Mouse (Mus musculus) lung, postnatal 4 days (tissue): ENCODE data around the gene Ap4e1.

Experiments
- DNase-seq, 2 experiments: peaks; one replicate each; pipeline ENCODE4 v3.0.0; 2021

Ap4e1 gene

DNA sequence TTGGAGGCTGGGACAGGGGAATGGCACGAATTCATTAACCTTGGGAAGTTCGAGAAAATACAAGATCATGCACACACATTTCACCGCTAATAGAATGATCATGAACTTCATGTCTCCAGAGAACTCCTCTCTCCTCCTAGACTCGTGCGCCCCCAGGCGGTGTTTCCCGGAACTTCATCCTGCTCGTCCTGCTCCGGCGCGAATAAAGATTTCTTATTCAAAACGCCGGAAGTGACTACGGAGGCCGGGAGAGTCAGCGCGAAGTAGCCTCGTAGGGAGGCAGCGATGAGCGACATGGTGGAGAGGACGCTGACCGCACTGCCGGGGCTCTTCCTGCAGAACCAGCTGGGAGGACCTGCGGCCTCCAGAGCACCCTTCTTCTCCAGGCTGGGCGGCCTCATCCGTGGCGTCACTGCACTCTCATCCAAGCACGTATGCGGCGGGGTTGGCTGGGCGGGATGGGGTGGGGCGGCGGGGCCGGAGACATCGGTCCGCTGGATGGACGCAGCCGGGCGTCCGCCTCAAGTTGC is at the start of gene Ap4e1:
TSS of gene Ap4e1 (plus strand) at position 249 of the 530 bp plus-strand sequence.
- DNase-seq, result peak; percentile 93 to 97

DNA sequence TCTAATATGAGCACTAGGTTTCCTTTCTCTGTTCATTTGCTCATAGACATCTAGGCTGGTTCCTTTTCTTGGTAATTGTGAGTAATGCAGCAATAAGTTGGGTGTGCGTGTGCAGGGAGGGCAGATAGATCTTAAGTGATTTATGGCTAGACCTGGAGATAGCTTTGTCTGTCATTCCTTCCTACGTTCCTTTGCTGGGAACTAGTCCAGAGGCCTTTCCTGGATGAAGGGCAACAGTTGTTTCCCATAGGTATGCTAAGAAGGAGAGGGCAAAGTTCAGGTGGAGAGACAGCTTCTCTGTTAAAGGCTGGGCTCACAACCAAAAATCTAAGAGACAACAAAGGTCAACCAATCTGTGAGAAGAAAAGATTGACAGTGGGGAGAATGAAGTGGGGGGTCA is 46.8 kb upstream of the Ap4e1 start:
- no peak for DNase-seq

GRCm38 (mm10) chr2:126977428-126977827 is 31.1 kb upstream of the Ap4e1 start:
- DNase-seq, result no peak

GRCm38 (mm10) chr2:126983221-126983620 is 25.3 kb upstream of the Ap4e1 start:
- DNase-seq, result no peak

- no peak for DNase-seq
Observed at GRCm38 (mm10) chr2:126989919-126990318, 18.6 kb upstream of the Ap4e1 start.

DNA sequence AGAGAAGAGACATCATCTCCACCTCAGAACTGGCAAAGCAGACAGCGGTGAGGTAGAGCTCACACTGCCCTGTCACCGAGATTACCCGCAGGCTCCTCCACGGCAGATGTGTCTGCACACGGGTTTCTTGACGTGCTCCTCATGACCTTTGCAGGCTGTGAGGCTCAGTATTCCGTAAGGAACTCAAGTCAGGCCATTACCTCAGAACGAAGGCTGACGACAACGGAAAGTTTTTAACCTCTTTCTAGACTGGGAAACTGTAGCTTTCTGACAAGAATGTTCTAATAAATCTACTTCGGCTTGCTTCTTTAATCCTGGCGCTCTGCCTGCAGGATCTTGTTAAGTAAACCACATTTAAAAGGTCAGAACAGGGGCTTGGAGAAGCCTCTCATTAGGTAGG is 15.8 kb upstream of the Ap4e1 start:
- no peak for DNase-seq

GRCm38 (mm10) chr2:126994384-126995166 is 13.9 kb upstream of the Ap4e1 start:
- DNase-seq, result no peak

- peak in 1 of 2 experiments; percentile 66 for DNase-seq
Observed at GRCm38 (mm10) chr2:126996737-126997136, 11.8 kb upstream of the Ap4e1 start.

- DNase-seq, result no peak
Observed at GRCm38 (mm10) chr2:126998219-126998618, 10.3 kb upstream of the Ap4e1 start.

GRCm38 (mm10) chr2:127000406-127001324 is 7.9 kb upstream of the Ap4e1 start:
- no peak for DNase-seq

- no peak for DNase-seq
Observed at GRCm38 (mm10) chr2:127004046-127004445, 4.5 kb upstream of the Ap4e1 start.

DNA sequence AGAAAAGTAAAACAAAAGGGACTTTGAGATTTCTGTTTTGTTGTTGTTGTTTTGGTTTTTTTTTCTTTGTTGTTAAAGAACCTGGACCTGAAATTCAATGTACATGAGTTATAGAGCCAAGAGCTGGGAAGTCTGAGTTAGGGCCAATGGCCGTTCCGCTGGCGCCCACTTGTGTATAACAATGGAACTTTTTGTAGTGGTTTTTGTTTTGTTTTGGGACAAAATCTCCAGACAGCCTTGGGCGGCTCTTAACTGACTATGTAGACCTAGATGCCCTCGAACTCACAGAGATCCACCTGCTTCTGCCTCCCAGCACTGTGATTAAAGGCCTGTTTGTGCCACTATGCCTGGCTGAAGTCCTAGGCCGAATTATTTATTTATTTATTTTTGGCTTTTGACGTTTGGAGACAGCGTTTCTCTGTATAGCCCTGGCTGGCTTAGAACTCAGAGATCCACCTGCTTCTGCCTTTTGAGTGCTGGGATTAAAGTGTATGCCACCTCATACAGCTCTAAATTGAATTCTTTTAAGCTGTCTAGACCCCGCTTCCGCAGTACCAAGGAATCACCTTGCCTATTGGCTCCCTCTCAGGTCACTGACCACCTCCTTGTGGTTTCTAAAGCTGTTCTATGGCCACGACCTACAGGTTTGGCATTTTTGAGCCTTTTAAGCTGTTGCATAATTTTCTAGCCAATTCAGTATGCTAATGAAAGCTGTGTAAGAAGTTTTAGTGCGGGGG is 1.7 kb upstream of the Ap4e1 start:
- DNase-seq, result peak; percentile 27 to 71

DNA sequence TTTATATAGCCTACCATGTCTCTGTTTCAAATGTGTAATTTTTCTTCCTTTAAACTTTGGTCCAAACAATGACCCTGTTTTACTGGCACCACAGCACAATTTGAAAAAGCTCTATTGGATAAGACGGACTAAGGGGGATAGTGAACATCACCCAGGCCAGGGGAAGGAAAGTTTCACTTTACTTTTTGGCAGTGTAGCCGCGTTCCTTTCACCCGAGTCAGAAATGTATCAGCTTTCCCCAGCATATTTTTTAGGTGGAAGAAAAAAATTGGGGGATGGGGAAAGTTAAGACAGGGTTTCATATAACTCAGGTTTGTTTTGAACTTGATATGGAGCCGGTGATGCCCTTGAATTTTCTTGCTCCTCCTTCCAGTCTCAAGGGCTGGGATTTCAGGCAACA is 1.0 kb upstream of the Ap4e1 start:
- DNase-seq, result no peak

- DNase-seq, result no peak
Observed at GRCm38 (mm10) chr2:127035006-127035605, 26.6 kb downstream of the Ap4e1 start.

GRCm38 (mm10) chr2:127037299-127037698 is 28.8 kb downstream of the Ap4e1 start:
- DNase-seq, result no peak

DNA sequence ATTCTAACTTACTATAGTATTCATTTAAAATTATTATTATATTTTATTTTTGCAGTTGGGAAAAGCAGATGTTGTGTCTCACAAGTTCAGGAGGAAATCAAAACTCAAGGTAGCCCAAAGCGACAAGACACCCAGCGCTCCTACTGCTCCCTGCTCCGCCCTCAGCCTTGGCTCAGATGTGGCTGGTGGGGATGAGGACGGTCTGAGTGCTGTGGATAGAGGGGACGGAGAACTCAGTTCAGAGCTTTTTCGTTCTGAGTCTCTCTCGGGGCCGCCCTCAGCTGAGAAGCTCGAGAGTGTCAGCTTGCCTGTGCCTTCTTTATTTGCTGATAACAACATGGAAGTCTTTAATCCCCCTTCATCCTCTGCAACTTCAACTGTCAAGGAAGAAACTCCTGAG is 53.0 kb downstream of the Ap4e1 start:
- no peak for DNase-seq

DNA sequence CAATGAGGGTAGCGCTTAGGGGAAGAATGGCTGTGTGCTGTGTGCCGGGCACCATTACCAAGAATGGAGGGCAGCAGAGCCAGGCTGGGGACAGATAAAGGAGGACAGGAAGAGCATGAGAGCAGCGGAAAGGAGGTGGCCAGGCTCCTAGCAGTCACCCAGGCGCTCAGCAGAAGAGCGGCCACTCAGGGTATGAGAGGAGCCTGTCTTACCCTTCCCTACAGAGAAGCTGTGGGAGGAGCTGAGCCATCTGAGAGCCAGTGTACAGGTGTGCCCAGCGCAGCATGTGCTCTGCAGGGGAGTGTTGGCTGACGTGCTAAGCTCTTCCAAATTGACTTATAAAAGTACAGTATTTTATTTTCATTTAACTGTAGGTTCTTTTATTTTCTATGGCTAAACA is 60.3 kb downstream of the Ap4e1 start:
- no peak for DNase-seq

DNA sequence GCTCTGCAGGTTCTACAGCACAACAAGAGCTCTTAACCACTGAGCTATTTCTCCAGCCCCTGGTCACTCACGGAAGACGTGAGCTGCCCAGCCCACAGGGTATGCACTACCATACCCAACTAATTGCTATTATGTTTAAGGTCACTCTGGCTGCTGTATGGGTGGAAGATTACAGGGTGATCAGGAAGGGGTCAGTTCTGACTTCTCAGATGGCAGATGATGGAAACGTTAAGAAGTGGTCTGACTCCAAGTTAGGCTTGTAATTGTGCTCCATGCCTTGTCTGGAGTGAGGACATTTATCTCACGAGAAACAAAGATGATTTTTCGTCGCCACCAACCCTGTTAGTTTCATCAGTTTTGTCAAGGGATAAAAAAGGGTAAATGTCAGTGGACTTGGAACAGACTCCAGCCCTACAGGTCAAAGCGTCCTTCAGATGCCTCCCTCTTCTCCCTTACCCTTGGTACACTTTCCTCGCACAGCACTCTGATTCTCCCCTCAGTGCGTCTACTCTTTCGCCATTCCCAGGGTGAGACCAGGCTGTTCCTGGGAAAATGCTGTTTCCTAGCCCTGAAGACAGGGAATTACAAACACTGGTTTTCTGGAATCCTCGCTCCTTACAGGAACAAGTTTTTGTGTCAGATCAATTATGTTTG is 61.4 kb downstream of the Ap4e1 start:
- no peak for DNase-seq

- peak; percentile 90 to 91 for DNase-seq
Observed at GRCm38 (mm10) chr2:127070435-127070841, 61.9 kb downstream of the Ap4e1 start, which contains the start of gene Blvra. Gene Blvra (plus strand): TSS chr2:127070665.

GRCm38 (mm10) chr2:127070879-127071278 is 62.4 kb downstream of the Ap4e1 start:
- no peak for DNase-seq

DNA sequence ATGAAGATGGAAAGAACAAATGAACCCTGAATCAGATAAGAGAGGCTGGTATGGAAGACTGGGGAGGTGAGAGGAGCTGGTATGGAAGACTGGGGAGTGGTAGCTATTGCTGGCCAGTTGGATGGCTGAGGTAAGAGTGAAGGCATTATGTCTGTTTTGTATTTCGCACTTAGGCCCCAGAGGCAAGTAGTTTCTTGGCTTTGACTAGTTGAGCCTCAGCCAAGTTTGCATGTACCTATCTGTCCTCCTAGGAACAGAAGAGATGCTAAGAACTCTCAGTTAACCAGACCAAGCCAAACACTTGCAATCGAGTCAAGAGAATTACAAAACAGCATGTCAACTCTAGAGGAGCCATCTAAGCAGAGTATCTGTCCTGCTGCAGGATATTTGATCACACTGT is 65.6 kb downstream of the Ap4e1 start:
- DNase-seq, result no peak

GRCm38 (mm10) chr2:127077611-127078010 is 69.1 kb downstream of the Ap4e1 start:
- DNase-seq, result no peak
